Mouse (Mus musculus) embryonic facial prominence, embryonic 13.5 days (tissue): ENCODE measurements around the gene Rbbp4. TPM values are rescaled to one million over a fixed set of nuclear protein-coding genes. Genes with fewer than 3 reads are reported as not detected.

Experiments
- ATAC-seq: fragments of 200-750 bp; cut with Nextera tagmentation; 2 replicates; pipeline ENCODE4 v1.8.0; 2017; ENCODE audit warnings: low read depth; ENCODE audit not compliant: insufficient number of reproducible peaks, insufficient read depth, low FRiP score, low TSS enrichment
- H3K27ac ChIP-seq: fragments of 300-500 bp; sonication (generic); 2 replicates; pipeline ENCODE4 v1.5.1; 2015; ENCODE audit warnings: moderate library complexity, mild to moderate bottlenecking, inconsistent platforms
- H3K27me3 ChIP-seq: fragments of 300-500 bp; sonication (generic); 2 replicates; pipeline ENCODE4 v1.6.1; 2015; ENCODE audit warnings: mild to moderate bottlenecking, inconsistent platforms
- H3K36me3 ChIP-seq: fragments of 300-500 bp; sonication (generic); 2 replicates; pipeline ENCODE4 v1.6.1; 2015; ENCODE audit warnings: mild to moderate bottlenecking, inconsistent platforms
- H3K4me1 ChIP-seq: fragments of 300-500 bp; sonication (generic); 2 replicates; pipeline ENCODE4 v1.6.1; 2015; ENCODE audit warnings: inconsistent platforms
- H3K4me2 ChIP-seq: fragments of 300-500 bp; sonication (generic); 2 replicates; pipeline ENCODE4 v1.6.1; 2015; ENCODE audit warnings: moderate library complexity, mild to moderate bottlenecking, inconsistent platforms
- H3K4me3 ChIP-seq: fragments of 300-500 bp; sonication (generic); 2 replicates; pipeline ENCODE4 v1.5.1; 2015; ENCODE audit warnings: mild to moderate bottlenecking, inconsistent platforms
- H3K9ac ChIP-seq: fragments of 300-500 bp; sonication (generic); 2 replicates; pipeline ENCODE4 v1.6.1; 2015; ENCODE audit warnings: mild to moderate bottlenecking, inconsistent platforms
- H3K9me3 ChIP-seq: fragments of 300-500 bp; sonication (generic); 2 replicates; pipeline ENCODE4 v1.6.1; 2016; ENCODE audit warnings: inconsistent platforms
- WGBS: fragments of 180-500 bp; shearing (Covaris S2); methylation state at CpG from one replicate; pipeline ENCODE4 v1.1.7; 2015; ENCODE audit warnings: mixed read lengths; 5-methylcytosine and 5-hydroxymethylcytosine counted together
- polyA plus RNA-seq: library from polyadenylated mRNA; unstranded; fragments of >200 nt; fragmentation: Nextera tagmentation; extraction: Ambion mirVana; gene quantifications from 2 replicates; pipeline ENCODE4 v1.2.1, GENCODE M21; 2015

Rbbp4 gene
- polyA plus RNA-seq: 469 and 486 TPM in 2 replicates

DNA sequence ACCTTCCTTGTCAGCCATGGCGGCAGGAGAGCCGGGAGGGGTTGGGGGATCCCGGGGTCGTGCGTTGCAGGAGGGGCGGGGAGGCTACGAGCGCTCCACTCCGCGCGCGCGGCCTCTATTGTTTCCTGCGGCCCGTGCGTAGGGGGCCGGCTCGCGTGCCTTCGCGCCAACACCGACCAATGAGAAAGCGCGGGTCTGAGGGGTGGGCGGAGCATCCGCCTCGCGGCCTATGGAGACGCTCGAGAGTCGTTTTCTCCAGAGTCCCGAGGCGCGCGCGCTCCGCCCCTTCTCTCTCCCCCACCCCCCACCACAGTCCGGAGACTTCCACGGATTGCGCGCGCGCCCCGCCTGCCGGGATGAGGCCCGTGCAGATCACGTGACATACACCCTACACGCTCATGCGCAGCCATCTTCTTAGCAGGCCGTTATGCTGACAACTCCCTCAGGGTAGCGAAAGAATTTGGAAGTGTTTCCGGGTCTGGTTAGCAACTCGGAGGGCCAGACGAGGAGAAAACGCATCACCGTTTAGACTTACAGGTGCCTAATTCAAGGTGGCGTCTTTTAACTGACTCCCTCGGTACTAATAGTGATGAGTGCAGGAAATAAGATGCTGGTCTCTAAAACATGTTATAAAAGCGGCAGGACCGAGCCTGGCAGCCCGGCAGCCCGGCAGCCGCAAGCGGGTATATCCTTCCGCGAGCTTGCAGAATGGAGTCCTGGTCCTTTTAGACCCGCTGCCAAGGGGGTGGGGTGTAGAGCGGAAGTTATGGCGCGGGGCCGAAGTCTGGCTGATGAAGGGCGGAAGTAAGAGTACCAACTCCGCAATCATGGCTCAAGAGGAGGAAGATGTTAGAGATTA, at the start of gene Rbbp4, which contains the start of gene Zbtb8os:
Rbbp4 (minus strand) TSS at position 155 of the 859 bp plus-strand sequence.
Zbtb8os (plus strand) TSS at position 480 of the 859 bp plus-strand sequence.
- Histone ChIP-seq H3K9ac (peak within 1 kb of the TSS; percentile 98), H3K36me3 (peaks cover 28% of the 10 kb centered on the region), H3K27me3 (no peaks in the 10 kb centered on the region), H3K4me1 (peaks cover 39% of the 10 kb centered on the region), H3K4me3 (peak within 1 kb of the TSS; percentile 98), H3K9me3 (no peaks in the 10 kb centered on the region), H3K27ac (peak within 1 kb of the TSS; percentile 97), H3K4me2 (peak within 1 kb of the TSS; percentile 80)
- peak; percentile 98 for ATAC-seq
- WGBS: under 1% methylated on average over 73 of the region's 73 CpGs

DNA sequence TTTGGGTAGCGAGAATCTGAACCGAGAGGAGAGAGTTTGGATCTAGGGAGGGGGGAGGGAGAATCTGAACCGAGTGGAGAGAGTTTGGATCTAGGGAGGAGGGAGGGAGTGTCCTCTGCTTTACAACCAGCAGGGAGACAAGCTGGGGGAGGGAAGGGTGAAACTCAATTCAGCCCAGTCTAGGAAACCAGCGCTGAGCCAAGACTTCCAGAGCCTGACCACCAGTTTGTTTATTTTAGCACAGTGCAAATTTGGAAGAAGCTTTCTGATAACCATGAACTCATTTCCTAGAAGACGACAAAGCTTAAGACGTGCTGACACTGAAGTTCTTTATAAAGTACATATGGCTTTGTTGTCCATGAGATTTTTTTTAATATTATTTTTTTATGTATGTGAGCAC, 49.3 kb upstream of the Rbbp4 start:
- Histone ChIP-seq H3K4me2 (no peak overlapping the region), H3K36me3 (no peaks in the 10 kb centered on the region), H3K9ac (no peak overlapping the region), H3K4me3 (no peak overlapping the region), H3K27ac (no peak overlapping the region), H3K9me3 (no peaks in the 10 kb centered on the region), H3K4me1 (no peaks in the 10 kb centered on the region), H3K27me3 (0 out of 2 replicates have a peak, but pooled peaks cover 4% of the 10 kb centered on the region)
- ATAC-seq: no peak
- WGBS: 30% methylated on average over 6 of the region's 6 CpGs

DNA sequence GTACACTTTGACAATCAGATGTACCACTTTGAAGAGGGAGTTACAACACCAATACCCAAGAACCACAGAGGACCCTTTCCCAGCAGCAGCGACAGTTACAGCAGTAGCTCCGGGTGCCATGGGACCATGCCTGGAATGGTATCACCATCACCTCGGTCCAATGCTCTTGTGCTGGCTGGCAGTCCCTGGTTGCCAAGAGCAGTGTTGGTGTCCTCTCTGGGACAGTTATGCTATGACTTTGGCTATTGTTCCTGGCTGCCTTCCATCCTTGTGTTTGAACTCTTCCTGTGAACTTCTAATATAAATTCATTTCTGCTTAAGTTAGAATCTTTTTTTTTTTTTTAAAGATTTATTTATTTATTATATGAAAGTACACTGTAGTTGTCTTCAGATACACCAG, 48.4 kb upstream of the Rbbp4 start:
- Histone ChIP-seq H3K4me3 (no peak overlapping the region), H3K9me3 (no peaks in the 10 kb centered on the region), H3K27ac (no peak overlapping the region), H3K9ac (no peak overlapping the region), H3K4me2 (no peak overlapping the region), H3K27me3 (peaks cover 9% of the 10 kb centered on the region), H3K36me3 (no peaks in the 10 kb centered on the region), H3K4me1 (0 out of 2 replicates have a peak, but pooled peaks cover 3% of the 10 kb centered on the region)
- WGBS: 95% methylated on average over 3 of the region's 3 CpGs
- ATAC-seq: no peak

DNA sequence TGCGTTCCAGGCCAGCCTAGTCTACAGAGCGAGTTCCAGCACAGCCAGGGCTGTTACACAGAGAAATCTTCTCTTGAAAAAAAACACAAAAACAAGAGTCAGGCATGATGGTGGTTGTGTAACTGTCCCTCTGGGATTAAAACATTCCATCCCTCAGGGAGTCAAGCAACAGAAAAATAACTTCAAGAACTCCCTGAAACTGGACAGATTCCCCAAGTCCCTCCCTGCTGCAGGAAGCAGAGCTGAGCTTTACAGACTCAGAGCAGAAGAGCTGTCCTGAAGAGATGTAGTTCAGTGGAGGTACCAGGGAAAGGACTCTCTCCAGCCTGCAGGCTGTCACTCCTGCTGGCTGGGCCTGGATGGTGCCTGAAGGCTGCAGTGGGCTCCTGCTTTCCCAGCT, 47.3 kb upstream of the Rbbp4 start:
- H3K4me3 ChIP-seq: no peak overlapping the region
- H3K9ac ChIP-seq: no peak overlapping the region
- WGBS: 93% methylated on average over 2 of the region's 2 CpGs
- 0 out of 2 replicates have a peak, but pooled peaks cover 3% of the 10 kb centered on the region for H3K4me1 ChIP-seq
- H3K27ac ChIP-seq: no peak overlapping the region
- no peaks in the 10 kb centered on the region for H3K36me3 ChIP-seq
- ATAC-seq: no peak
- H3K4me2 ChIP-seq: no peak overlapping the region
- H3K9me3 ChIP-seq: no peaks in the 10 kb centered on the region
- peaks cover 9% of the 10 kb centered on the region for H3K27me3 ChIP-seq

DNA sequence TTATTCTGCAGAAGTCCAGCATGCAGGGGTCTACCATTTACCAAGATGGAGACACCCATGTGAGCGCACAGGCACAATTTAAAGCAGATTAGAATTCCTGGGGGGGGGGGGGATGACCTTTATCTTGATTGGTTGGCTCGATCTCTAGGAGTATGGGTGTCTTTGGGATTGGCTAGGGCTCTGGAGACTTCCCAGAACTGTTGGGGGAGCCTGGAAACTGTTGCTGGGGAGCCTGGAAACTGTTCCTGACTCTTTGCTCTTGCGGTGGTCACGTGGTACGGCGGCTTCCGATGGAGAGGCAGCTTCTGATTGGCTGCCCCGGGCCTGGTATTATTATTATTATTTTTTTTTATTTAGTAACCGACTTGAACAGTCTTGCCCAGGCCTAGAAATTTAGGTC, 46.9 kb upstream of the Rbbp4 start:
- WGBS: 89% methylated on average over 9 of the region's 9 CpGs
- no peak for ATAC-seq
- 0 out of 2 replicates have a peak, but pooled peaks cover 3% of the 10 kb centered on the region for H3K4me1 ChIP-seq
- H3K36me3 ChIP-seq: no peaks in the 10 kb centered on the region
- H3K27me3 ChIP-seq: peaks cover 9% of the 10 kb centered on the region
- H3K9ac ChIP-seq: no peak overlapping the region
- H3K27ac ChIP-seq: no peak overlapping the region
- H3K4me2 ChIP-seq: no peak overlapping the region
- H3K4me3 ChIP-seq: no peak overlapping the region
- H3K9me3 ChIP-seq: no peaks in the 10 kb centered on the region

DNA sequence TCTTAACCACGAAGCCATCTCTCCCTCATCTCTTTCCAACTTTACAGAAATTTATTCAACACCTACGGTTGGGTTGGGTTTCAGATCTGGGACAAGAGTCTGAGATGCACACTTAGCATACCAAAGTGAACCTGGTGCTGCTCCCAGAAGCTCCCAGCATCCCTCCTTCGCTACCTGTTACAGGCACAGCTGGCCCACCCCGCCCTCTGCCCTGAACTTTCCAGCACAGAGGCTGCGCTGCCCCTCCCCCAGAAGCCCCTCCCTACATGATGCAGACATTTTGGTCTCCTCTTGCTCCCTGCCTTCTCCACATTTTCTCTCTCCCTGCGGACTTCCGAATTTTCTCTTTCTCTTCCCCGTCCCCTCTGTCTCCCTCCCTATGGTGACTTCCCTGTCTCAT, 46.0 kb upstream of the Rbbp4 start:
- Histone ChIP-seq H3K4me3 (no peak overlapping the region), H3K4me1 (peaks cover 3% of the 10 kb centered on the region; the same call in 1 of the 2 replicates), H3K9me3 (no peaks in the 10 kb centered on the region), H3K27me3 (peaks cover 12% of the 10 kb centered on the region), H3K4me2 (no peak overlapping the region), H3K27ac (no peak overlapping the region), H3K9ac (no peak overlapping the region), H3K36me3 (no peaks in the 10 kb centered on the region)
- no peak for ATAC-seq
- WGBS: 82% methylated on average over 8 of the region's 8 CpGs

- Histone ChIP-seq H3K4me1 (peaks cover 9% of the 10 kb centered on the region), H3K9me3 (no peaks in the 10 kb centered on the region), H3K4me2 (no peak overlapping the region), H3K9ac (no peak overlapping the region), H3K36me3 (no peaks in the 10 kb centered on the region), H3K4me3 (no peak overlapping the region), H3K27me3 (peaks cover 25% of the 10 kb centered on the region), H3K27ac (no peak overlapping the region)
- 87% methylated on average over 3 of the region's 3 CpGs for WGBS
- no peak for ATAC-seq
Observed at GRCm38 (mm10) chr4:129379805-129380204, 44.6 kb upstream of the Rbbp4 start.

- H3K9ac ChIP-seq: peak within 1 kb of the TSS; percentile 88
- no peaks in the 10 kb centered on the region for H3K9me3 ChIP-seq
- 1% methylated on average over 52 of the region's 65 CpGs for WGBS
- H3K27ac ChIP-seq: peak within 1 kb of the TSS; percentile 83
- peak within 1 kb of the TSS; percentile 77 for H3K4me2 ChIP-seq
- no peaks in the 10 kb centered on the region for H3K36me3 ChIP-seq
- ATAC-seq: peak; percentile 74
- peak within 1 kb of the TSS; percentile 73 for H3K4me3 ChIP-seq
- H3K27me3 ChIP-seq: peaks cover 26% of the 10 kb centered on the region
- peaks cover 11% of the 10 kb centered on the region for H3K4me1 ChIP-seq
Observed at GRCm38 (mm10) chr4:129377601-129378390, 42.6 kb upstream of the Rbbp4 start, which contains the start of gene Zbtb8a. Gene Zbtb8a (minus strand): TSS chr4:129378116.

DNA sequence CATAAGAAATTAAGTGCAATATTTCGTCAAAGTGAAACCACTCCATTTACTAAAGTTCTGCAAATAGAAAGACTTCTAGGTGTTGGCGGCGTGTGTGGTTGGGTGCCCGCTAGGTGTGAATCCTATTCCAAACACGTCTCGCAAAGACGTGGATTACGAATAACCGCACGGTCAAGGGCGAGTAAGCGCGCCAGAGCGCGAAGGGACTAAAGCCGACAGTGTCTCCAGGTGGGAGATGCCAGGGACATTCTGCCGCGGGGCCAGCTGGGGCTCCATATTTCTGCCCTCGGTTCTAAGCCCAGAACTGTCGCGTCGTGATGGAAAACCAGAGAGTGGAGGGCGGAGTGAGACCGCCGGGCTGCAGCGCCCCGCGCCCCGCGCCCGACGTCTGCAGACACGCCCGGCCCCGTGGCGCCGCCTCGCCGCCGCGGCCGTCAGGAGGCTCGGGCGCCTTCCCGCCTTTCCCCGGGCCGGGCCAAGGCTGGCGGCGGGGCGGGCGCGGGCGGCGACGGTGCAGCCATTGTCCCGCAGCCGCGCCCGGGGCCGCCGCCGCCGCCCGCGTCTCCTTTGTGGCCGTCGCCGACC, 41.9 kb upstream of the Rbbp4 start:
- H3K4me3 ChIP-seq: peak overlapping the region; percentile 73
- under 1% methylated on average over 40 of the region's 68 CpGs for WGBS
- no peaks in the 10 kb centered on the region for H3K36me3 ChIP-seq
- peak overlapping the region; percentile 83 for H3K27ac ChIP-seq
- H3K9me3 ChIP-seq: no peaks in the 10 kb centered on the region
- peak overlapping the region; percentile 88 for H3K9ac ChIP-seq
- peaks cover 26% of the 10 kb centered on the region for H3K27me3 ChIP-seq
- no peak for ATAC-seq
- H3K4me1 ChIP-seq: peaks cover 11% of the 10 kb centered on the region
- peak overlapping the region; percentile 77 for H3K4me2 ChIP-seq

- H3K27me3 ChIP-seq: peaks cover 26% of the 10 kb centered on the region
- 74% methylated on average over 5 of the region's 5 CpGs for WGBS
- no peak overlapping the region for H3K4me3 ChIP-seq
Observed at GRCm38 (mm10) chr4:129375821-129376220, 40.7 kb upstream of the Rbbp4 start.

DNA sequence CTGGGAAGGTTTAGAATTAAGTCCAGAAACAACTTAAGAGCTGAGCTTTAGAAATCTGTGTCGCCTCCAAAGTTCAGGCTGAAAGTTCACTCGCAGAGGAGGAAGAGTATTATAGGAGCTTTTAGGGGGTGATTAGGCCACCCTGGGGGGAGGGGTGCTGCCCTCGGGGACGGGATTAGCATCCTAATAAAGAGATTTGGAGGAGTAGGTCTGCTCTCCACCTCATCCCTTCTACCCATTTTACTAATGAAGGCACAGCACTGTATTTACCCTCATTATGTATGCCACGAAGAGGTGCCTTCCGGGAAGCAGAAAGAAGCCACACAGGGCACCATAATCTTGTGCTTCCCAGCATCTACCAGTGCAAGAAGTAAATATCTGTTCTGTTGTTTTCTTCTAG, 39.8 kb upstream of the Rbbp4 start:
- Histone ChIP-seq H3K9ac (no peak overlapping the region), H3K9me3 (no peaks in the 10 kb centered on the region), H3K4me1 (peaks cover 11% of the 10 kb centered on the region), H3K4me2 (no peak overlapping the region), H3K27ac (no peak overlapping the region), H3K4me3 (no peak overlapping the region), H3K36me3 (no peaks in the 10 kb centered on the region), H3K27me3 (peaks cover 26% of the 10 kb centered on the region)
- 19% methylated on average over 6 of the region's 6 CpGs for WGBS
- ATAC-seq: no peak

More at GRCm38 (mm10) chr4:129375821-129376220, 40.7 kb upstream of the Rbbp4 start:
- H3K27ac ChIP-seq: no peak overlapping the region
- H3K9me3 ChIP-seq: no peaks in the 10 kb centered on the region
- H3K4me2 ChIP-seq: no peak overlapping the region
- no peaks in the 10 kb centered on the region for H3K36me3 ChIP-seq
- ATAC-seq: no peak
- no peak overlapping the region for H3K9ac ChIP-seq
- peaks cover 11% of the 10 kb centered on the region for H3K4me1 ChIP-seq
